9 mouse cellular contexts compared by ENCODE assay signal in the genomic region with DNA sequence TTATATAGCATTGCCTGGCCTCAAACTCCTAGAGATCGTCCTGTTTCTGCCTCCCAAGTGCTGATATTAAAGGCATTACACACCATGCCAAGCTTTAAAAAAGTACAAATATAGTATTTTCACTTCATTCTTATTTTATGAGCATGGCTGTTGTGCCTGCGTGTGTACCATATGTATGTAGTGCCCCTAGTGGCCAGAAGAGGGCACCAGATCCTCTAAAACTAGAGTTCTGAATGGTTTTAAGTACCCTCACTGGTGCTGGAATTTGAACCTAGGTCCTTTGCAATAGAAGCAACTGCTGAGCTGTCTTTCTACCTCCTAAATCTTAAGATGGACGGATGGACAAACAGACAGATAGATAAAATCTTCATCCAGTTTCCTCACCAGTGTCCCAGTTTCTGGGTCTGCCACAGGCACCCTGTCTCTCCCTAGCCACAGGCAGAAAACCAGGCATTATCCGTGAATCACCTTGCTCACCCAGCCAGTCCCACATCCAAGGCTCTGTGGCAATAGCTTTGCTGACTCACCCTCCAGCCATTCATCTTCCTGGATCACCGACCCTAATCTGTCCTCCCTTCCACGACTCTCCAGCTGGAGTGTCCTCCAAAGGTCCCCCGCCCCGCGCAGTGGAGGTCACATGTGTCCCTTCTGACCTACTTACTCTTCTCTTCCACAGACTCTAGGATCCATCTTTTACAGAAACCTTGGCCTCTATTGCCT. TPM values are rescaled to one million over a fixed set of nuclear protein-coding genes. Genes with fewer than 3 reads are reported as not detected.
DNase-seq lines count a peak whose midpoint lies in the region; ATAC-seq and TF ChIP-seq lines count a peak whose summit lies in the region.
"Had no signal": no experiment of that assay in that cellular context is flagged by ENCODE, and none has a peak within 500 bp of the region (broad histone marks: within the 10 kb centered on the region; RNA-seq: fewer than 3 reads in every experiment).

No protein-coding gene starts in this region.

- no peak for DNase-seq in left cerebral cortex, adult 2 months (ENCODE audit: extremely low spot score in 1 of 2, low spot score in 2 of 2)
- DNase-seq in left cerebral cortex, postnatal 14 days (ENCODE audit: low spot score in 2 of 2) = no peak
- peak; percentile 55 for DNase-seq in NIH3T3 (ENCODE audit: low read depth)
- peak; percentile 62 for DNase-seq in naive thymus-derived CD4-positive, alpha-beta T cell, adult 2 months (ENCODE audit: low read depth)
- DNase-seq in cerebellum, postnatal 4 days (ENCODE audit: low spot score in 2 of 2) = no peak
- no peak for DNase-seq in left cerebral cortex, adult 11 months (ENCODE audit: low spot score)
- no peak for DNase-seq in layer of hippocampus, adult 9-11 months

- H3K36me3 ChIP-seq in intestine, embryonic 15.5 days = no peaks in the 10 kb centered on the region
- H3K36me3 ChIP-seq: lung, embryonic 15.5 days had no signal

- H3K27me3 ChIP-seq in intestine, embryonic 15.5 days (replicated peaks) = no peaks in the 10 kb centered on the region
- H3K27me3 ChIP-seq: lung, embryonic 15.5 days had no signal

- H3K9ac ChIP-seq in intestine, embryonic 15.5 days = no peak overlapping the region
- H3K9ac ChIP-seq: lung, embryonic 15.5 days had no signal

- H3K27ac ChIP-seq in left cerebral cortex, adult 2 months = no peak overlapping the region
- peak overlapping the region; percentile 17; the same call in 1 of the 2 replicates for H3K27ac ChIP-seq in intestine, embryonic 15.5 days
- H3K27ac ChIP-seq: lung, embryonic 15.5 days had no signal

- peak; percentile 53 for TF ChIP-seq CTCF in left cerebral cortex, adult 2 months (IDR thresholded peaks at IDR 0.05)

- intact Hi-C loops in left cerebral cortex, adult 2 months (cut with DNase I) = no loop called here
- intact Hi-C loops in left cerebral cortex, postnatal 14 days (cut with DNase I) = no loop called here

- H3K9me3 ChIP-seq in intestine, embryonic 15.5 days = no peaks in the 10 kb centered on the region

- ATAC-seq in intestine, embryonic 15.5 days = peak; percentile 63

- no peak overlapping the region for H3K4me3 ChIP-seq in left cerebral cortex, adult 2 months
- H3K4me3 ChIP-seq in intestine, embryonic 15.5 days (replicated peaks) = no peak overlapping the region
- H3K4me3 ChIP-seq: lung, embryonic 15.5 days had no signal

- no peak overlapping the region for H3K4me2 ChIP-seq in intestine, embryonic 15.5 days (replicated peaks)
- H3K4me2 ChIP-seq: lung, embryonic 15.5 days had no signal

- 0 out of 2 replicates have a peak, but pooled peaks cover 6% of the 10 kb centered on the region for H3K4me1 ChIP-seq in intestine, embryonic 15.5 days (replicated peaks)

- 62% methylated on average over 9 of the region's 9 CpGs for WGBS in intestine, embryonic 15.5 days

RNA-seq across cellular contexts. Expression of a gene that starts 2.9 kb away (rescaled TPM):
- total RNA-seq in left cerebral cortex, adult 2 months (2021) = under 1 TPM; 0.61 to 0.66 TPM
- total RNA-seq in left cerebral cortex, postnatal 14 days (2021) = under 1 TPM; 0.44 to 0.49 TPM
- polyA plus RNA-seq in intestine, embryonic 15.5 days (2015; fragmentation: Nextera tagmentation; extraction: Ambion mirVana) = 0.95 and 1.2 TPM in 2 replicates
- polyA plus RNA-seq: lung, embryonic 15.5 days had no signal

RNA-seq across cellular contexts. Expression of a gene that starts 54.4 kb away (rescaled TPM):
- 10 to 100 TPM; 49.1 to 49.5 TPM for total RNA-seq in left cerebral cortex, adult 2 months (2021)
- total RNA-seq in left cerebral cortex, postnatal 14 days (2021) = 10 to 100 TPM; 43.4 to 49.6 TPM
- polyA plus RNA-seq in intestine, embryonic 15.5 days (2015; fragmentation: Nextera tagmentation; extraction: Ambion mirVana) = 13.1 and 18.1 TPM in 2 replicates

RNA-seq across cellular contexts. Expression of a gene that starts 59.8 kb away (rescaled TPM):
- total RNA-seq in left cerebral cortex, adult 2 months (2021) = 10 to 100 TPM in 1 of 2 experiments, 1 to 10 TPM in 1; 9.4 to 11.2 TPM
- total RNA-seq in left cerebral cortex, postnatal 14 days (2021) = 10 to 100 TPM in 1 of 2 experiments, 1 to 10 TPM in 1; 8.3 to 12.4 TPM
- 4.4 and 4.8 TPM in 2 replicates for polyA plus RNA-seq in intestine, embryonic 15.5 days (2015; fragmentation: Nextera tagmentation; extraction: Ambion mirVana)

Comparison
In these comparisons a context has a peak if more than half of its experiments do, and no peak if none do; other contexts are left out.
1. DNase-seq: peak in NIH3T3 (single experiment) and naive thymus-derived CD4-positive, alpha-beta T cell, adult 2 months (single experiment); none in left cerebral cortex, adult 2 months (0 of 2), left cerebral cortex, postnatal 14 days (0 of 2), cerebellum, postnatal 4 days (0 of 2), left cerebral cortex, adult 11 months (single experiment) and layer of hippocampus, adult 9-11 months (single experiment).